Mouse (Mus musculus): Measurements from ENCODE around the gene Stx1b.
"Not testable (repeated sequence)": the region's sequence is repeated elsewhere in the genome, so short reads cannot be mapped to it uniquely, and the experiment has no call there.

Stx1b gene

DNA sequence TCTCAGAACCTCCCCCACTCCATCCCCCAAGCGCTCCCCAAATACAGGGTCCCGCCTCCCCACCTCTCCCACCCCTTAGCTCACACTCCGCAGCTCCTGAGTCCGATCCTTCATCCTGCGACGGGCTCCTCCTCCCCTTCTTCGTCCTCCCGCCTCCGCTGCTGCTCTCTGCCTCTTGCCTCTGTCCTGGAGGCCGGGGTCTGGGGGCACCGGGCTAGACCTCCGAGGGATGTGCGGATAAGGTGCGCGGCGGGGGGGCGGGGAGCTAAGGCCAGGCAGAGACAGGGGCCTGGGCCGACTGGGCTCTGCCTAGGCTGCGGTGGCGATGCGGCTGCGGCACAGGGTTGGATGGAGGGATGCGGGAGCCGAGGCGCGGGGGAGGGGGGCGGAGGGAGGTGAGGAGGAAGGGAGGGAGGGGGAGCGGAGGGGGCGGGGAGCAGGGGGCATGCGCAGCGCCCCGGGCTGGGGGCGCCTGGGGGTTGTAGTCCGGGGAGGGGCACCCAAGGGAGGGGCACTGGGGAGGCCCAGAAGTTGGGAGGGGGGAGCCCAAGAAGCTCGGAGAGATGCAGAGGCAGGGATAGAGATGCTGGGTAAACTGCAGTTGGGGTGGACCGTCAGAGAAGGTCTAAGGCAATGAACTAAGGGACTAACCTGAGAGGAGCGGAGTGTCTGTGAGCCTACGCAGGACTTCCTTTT, at the start of gene Stx1b, which contains the start of gene Stx4a:
Gene Stx1b (minus strand): TSS at position 374 of the 696 bp plus-strand sequence.
Gene Stx4a (plus strand): TSS at position 119 of the 696 bp plus-strand sequence.
- DNase-seq (ENCODE audit: low spot score) = no peak

DNA sequence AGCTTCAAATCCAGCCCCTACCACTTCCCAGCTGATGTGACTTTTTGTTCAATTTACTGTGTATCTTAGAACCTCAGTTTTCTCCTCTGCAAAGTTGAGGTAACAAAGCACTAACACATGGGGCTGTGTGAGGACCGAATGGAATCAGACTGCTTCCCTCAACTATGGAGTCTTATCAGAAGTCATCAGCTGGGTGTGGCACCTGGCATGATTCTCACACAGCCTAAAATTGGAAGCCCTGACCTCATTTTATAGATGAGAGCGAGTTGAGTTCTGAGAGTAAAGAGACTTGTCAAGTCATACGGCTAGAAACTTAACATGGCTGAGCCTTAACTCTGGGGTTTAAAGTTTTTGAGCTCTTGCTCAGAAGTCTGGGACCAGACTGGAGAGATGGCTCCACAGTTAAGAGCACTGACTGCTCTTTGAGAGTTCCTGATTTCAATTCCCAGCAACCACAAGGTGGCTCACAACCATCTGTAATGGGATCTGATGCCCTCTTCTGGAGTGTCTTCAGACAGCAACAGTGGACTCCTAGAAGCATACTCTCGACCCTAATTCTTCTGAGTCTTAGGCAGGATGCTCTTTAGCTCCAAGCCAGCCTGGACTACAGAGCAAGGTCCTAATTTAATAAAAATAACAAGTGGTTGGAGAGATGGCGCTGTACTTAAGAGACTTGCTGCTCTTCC, 45.9 kb upstream of the Stx1b start:
- no peak for DNase-seq (ENCODE audit: low spot score)

DNA sequence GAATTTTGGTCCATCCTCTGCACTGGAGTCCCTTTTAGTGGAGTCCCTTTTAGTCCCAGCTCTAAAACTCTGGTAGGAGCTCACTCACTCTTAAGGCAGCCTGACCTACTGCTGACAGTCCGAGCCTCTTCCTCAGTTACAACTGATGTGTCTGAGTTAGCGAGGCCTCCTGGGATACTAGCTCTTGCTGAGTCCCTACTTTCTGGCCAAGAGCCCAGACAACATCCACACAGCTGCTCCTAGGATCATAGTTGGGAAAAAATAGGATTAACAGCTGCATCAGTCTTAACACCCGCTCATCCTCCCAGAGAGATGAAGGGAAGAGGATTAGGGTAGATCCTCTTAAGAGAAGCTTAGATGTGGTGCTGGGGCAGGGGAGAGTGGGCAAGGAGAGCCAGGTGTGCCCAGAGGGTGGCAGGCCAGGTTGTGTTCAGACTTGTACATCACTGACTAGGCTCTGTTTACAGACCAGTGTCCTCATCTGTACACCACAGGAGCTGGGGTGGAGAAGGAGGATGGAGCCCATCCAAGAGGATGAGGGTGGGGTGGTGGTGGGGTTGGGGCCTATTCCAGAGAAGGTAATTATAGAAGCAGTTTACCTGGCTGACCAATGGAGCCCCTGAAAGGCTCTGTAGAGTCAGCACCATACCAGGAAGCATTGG, 44.9 kb upstream of the Stx1b start:
- DNase-seq (ENCODE audit: low spot score) = no peak

DNA sequence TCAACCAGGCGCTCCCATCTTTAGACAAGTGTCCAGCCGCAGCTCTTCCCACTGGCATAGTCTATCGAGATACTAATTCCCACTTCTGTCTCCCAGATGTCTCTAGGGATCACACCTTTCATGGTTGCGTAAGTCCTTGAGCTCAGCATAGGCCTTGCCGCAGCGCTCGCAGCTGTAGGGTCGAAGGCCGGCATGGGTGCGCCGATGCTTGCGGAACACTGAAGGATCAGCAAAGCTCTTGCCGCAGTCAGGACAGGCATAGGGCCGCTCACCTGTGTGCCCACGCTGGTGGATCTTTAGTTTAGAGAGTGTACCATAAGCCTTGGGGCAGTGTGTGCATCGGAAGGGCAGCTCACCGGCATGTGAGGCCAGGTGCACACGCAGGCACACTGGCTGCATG, 43.3 kb upstream of the Stx1b start:
- no peak for DNase-seq (ENCODE audit: low spot score)

DNA sequence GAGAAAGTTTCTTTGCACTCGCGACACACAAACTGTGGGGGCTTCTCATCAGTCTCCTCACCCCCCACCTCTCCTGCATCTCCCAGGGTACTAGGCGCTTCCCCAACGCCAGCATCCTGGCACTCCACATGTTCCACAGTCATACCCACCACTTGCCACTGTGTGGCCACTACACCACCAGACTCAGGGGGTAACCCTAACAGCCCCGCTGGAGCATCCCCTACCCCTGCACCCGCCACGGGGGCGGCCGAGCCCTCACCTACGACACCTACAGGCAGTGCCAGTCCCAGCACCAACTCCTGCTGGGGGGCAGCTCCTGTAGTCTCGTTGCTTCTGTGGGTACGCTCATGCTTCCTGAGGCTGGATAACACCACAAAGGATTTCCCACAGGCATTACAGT, 42.1 kb upstream of the Stx1b start:
- no peak for DNase-seq (ENCODE audit: low spot score)

DNA sequence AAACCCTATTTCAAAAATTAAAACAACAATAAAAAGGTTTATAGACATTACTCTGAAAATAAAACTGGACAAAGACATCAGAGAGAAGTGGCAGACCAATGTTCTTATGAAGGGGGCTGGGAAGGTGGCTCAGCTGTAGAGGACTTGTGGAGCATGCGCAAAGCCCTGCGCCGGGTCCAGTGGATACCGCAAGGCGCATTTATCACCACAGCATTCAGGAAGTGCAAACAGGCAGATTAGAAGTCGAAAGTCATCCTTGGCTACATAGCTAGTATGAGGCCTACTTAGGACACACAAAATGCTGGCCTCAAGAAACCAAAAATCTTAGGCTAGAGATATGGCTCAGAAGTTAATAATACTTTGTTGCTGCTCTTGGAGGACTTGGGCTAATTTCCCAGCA, 33.9 kb upstream of the Stx1b start:
- no peak for DNase-seq (ENCODE audit: low spot score)

DNA sequence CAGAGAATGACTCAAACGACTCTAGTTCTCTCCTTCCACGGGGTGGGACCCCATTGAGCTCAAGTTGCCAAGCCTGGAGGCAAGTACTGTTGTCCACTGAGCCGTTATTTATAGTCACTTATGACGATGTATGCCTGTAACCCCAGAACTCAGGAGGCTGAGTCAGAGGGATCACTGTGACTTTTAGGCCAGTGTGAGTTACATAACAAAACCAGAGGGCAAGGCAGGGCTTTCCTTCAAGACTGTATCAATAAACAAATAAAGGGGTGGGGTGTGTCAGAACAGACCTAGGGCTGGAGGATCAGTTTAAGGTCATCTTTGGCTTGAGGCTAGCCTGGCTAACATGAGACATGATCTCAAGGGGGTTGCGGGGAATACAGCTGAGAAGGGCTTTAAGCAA, 26.6 kb upstream of the Stx1b start:
- no peak for DNase-seq (ENCODE audit: low spot score)

DNA sequence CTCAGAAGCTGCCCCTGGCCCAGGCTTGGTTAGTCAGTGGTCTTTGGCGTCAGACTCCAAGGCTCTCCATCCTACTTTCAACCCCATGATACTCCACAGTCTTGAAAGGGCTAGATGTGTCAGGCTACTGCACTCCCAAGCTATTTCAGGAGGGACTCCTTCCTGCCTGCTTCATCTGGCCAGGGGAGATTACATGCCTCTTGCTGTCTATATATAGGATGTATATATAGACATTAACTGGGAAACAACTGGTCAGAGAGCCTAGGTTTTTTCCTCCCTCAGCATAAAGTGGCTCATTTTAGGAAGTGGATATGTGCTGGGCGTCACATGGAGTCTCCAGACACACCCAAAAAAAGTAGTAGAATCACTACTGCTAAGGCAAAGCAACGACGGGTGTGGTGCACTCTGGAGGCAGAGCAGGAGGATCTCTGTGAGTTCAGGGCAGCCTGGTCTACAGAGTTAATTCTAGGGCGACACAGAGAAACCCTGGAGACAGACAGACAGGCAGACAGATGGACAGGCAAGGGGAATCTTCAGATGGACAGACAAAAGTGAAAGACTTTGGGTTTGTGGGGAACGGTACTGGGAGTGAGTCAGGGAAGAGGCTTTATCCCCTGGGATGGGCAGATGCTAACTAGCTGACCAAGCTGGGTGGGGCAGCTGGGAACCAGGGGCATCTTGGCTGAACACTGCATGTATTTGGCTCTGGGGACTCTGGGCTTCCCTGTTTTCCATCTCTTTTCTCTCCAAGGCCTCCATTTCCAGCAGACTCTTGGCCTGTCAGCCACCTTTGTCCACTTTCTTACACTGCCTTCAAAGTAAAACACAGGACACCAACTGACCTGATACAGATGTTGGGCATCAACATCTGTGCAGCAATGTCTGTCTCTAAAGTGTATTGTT, 25.9 kb upstream of the Stx1b start:
- DNase-seq (ENCODE audit: low spot score) = no peak

DNA sequence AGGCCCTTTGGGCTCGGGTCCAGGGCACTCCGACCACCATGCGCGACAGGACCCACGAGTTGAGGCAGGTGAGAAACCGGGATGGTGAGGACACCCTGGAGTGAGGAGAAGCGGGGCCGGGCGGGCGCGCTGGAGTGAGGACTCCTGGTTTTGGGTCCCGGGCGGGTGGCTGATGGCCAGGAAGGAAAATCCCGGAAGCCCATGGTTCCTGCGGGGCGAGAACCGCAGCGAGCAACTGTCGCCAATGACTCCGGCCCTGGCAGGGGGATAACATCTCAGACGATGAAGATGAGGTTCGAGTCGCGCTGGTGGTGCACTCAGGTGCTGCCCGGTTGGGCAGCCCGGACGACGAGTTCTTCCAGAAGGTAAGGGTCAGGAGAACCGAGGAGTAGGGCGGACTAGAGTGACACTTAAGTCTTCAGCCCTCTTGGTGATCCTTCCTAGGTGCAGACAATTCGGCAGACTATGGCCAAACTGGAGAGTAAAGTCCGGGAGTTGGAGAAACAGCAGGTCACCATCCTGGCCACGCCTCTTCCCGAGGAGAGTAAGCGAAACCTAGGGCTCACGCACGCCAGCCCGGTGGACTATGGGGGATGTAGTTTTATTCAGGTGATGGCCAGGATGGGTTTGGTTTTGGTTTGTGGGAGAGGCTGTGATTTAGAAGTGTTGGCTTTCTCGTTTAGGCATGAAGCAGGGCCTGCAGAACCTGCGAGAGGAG, 17.8 kb upstream of the Stx1b start:
- peak; percentile 62 for DNase-seq (ENCODE audit: low spot score)

DNA sequence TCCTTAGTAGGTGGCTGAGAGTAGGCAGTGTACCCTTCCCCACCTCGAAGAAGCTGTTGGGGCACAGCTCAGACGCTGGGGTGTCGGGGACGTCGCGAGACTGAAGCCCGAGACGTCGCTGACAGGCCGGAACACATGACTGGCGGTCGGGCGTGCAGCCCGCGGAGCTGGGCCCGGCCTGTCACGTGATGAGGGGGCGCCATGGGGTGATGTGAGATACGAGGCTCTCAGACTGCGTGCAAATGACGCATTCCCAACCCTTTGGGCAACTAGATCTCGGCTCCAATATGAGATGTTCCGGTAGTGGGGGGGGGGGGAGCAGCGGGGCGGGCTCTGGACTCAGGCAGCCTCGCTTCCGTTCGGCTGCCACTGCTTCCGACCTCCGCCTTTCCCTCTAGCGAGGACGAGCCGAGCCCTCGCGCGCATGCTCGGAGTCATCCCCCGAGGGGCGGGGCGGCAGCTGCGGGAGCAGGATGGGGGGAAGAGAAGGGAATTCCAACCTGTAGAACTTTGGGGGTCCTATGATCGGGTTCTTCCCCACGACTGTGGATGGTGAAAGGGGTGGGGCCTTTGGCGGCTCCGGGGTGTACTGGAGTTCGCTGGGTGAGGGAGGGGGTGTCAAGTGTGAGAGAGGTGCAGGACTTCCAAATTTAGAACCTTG, 17.1 kb upstream of the Stx1b start:
- DNase-seq (ENCODE audit: low spot score) = peak; percentile 97

DNA sequence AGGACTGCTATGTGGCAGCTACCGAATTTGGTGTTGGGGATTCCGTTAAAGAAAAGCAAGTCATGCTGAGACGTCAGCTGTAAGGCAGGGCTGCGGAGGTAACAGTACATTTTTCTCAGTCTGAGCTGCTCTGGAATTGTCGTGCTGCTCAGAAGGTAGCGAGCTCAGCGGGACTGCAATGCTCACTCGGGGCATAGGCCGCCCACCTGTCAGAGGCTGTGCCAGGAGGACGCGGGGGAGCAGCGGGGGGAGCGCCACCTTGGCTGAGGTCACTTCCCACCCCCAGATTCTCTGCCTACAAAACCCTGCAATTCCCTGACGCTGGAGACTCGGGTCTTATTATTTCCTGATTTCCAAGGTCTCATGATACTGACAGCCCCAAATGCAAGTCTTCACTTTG, 16.5 kb upstream of the Stx1b start:
- peak; percentile 80 for DNase-seq (ENCODE audit: low spot score)

DNA sequence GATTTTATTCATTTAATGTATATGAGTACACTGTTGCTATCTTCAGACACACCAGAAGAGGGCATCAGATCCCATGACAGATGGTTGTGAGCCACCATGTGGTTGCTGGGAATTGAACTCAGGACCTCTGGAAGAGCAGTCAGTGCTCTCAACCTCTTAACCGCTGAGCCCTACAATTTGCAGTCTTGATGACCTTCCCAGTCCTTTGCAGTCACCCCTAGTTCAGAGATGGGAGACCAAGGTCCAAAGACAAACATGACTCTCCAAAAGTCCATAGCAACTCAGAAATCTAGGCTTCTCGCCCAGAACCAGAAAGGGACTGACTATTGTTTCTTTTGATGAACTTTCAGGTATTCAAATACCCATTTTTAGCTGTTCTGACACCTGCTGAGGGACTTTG, 15.7 kb upstream of the Stx1b start:
- not testable (repeated sequence) for DNase-seq (ENCODE audit: low spot score)

DNA sequence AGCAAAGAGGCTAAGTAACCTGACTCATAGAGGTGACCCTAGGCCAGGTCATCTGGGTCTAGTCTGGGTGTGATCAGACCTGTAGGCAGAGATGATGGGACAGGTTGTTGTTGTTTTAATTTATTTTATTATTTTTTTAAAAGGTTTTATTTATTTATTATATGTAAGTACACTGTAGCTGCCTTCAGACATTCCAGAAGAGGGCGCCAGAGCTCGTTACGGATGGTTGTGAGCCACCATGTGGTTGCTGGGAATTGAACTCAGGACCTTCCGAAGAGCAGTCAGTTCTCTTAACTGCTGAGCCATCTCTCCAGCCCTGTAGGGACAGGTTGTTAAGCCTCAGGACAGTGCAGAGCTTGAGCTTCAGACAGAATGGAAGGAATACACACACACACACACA, 13.5 kb upstream of the Stx1b start:
- not testable (repeated sequence) for DNase-seq (ENCODE audit: low spot score)

DNA sequence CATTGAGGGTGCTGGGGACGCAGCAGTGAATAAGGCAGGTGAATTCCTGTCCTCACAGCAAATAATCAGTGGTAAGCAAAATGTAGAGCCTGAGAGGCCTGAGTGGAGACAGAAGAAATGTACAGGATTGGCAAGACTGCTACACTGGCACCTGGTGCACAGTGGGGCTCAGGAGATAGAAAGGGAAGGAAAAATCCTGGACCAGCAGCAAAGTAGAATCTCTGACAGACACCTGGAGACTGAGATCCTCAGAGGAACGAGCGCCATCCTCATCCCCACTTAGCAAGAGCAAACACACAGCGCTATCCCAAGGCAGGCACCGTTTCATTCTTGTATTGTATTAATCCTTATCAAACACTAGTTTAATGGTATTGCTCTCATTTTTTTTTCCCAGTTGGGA, 13.1 kb upstream of the Stx1b start:
- DNase-seq (ENCODE audit: low spot score) = no peak

DNA sequence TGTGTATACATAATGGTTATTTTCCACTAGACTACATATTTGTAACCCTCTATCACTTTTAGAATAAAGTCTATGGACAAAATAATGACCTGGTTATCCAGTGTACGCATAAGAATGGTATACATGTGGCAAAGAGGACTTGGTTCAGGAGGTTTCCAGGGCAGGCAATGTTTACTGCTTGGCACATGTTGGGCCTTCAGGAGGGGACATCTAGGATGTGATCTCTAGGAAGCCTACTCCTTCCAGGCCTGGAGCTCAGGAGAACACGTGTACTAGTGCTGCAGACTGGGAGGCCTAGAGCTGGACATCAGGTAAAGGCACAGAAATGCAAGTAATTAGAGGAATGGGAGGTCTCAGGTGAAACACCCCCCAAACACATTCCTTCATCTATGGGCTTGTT, 11.2 kb upstream of the Stx1b start:
- DNase-seq (ENCODE audit: low spot score) = no peak

DNA sequence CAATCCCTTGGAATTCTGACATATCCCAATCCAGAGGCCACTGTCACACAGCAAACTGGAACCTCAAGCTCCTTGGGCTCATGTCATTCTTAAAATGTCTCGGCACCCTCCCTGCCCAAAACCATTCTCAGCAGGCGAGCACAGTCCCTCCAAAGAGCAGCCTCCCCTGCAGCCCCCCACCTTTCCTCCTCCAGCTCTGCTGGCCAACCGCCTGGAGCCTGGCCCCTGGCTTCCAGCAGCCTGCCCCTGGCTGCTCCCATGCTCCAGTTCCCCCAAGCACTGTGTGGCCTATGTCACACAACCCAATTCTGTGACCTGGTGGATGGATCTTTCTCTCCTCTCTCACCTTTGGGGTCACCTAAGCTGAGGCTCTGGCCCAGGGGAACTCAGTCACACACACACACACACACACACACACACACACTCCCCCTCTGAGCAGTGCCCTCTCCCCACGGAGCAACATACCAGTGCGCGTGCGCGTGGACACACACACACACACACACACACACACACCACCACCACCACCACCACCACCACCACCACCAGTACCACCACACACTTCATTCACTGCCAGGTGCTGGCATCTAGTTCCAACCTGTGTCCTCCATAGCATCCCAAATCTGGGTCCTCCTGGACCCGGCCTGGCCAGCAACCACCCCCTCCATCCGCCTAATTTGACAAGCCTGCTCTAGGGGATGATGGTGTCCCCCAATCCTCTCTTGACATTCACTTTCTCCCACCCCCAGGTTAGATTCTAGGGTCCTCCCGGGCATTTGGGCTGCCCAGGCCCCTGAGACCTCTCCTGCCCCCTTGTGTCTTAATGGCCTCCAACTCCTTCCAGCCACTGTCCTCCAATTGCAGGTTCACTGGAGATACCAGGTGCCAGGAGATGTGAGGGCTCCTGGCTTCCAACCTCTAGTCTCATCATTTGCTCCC, 845 bp downstream of the Stx1b start:
- DNase-seq (ENCODE audit: low spot score) = no peak

DNA sequence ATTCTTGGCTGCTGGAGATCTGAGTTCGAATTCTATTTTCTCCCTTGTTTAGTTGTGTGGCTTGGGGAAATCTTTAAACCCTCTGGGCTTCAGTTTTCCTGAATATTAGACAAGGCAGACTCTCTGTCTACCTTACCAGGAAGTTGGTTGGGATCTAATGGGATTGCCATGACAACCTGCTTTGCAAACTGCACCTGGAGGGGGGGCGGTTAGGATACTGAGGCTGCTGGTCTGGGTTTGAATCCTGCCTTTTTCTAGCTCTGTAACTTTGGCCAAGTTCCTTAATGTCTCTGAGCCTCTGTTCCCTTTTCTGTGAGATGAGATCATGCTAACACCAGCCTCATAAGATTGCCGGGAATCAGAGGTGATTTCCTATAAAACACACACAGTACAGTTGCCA, 1.9 kb downstream of the Stx1b start:
- no peak for DNase-seq (ENCODE audit: low spot score)

DNA sequence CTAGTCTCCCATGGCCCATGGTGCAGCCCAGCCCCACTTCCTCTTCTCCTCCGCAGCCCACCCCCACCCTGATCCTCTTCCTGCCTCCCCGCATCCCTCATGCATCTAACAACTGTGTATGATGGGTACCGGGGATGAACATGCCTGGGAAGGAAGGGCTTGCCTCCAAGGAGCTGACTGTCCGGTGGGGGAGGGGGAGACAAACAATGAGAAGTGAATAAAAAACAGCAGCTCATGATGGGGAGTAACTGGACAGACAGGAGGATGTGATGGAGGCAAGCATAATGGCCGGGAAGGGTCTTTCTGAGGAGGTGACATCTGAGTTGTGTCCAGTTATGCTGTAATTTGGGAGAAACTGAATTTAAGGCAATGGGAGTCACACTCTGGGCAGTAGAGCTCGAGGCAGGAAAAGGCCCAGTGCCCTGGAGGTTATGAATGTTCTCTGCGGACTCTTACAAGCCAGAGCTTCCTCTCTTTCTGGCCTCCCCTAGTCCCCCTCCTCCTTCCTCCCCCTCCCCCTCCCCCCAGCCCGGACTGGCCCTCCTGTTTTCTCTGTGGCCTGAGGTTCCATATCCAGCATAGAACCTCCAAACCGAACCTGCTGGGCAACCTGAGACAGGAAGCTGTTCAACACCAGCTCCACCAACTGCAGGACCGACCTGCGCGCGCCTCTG, 3.4 kb downstream of the Stx1b start:
- no peak for DNase-seq (ENCODE audit: low spot score)

DNA sequence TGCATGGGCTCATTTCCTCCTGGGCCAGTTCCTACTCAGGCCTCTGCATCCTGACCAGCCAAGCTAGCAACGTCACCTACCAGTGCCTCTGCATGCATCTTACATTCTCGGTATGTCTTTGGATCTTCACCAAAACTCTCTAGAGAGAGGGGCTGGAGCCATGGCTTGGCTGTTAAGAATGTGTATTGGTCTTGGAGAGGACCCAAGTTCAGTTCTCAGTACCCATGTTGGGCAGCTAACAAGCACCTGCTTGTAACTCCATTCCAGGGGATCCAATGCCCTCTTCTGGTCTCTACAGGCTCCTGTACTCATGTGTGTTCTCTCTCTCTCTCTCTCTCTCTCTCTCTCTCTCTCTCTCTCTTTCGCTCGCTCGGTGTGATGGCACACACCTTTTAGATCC, 6.6 kb downstream of the Stx1b start:
- DNase-seq (ENCODE audit: low spot score) = no peak
